Mouse (Mus musculus) CD4-positive naive resting alpha-beta T cell, adult 76 days (primary cell): ENCODE results near the gene Iyd. TPM values are rescaled to one million over a fixed set of nuclear protein-coding genes. Genes with fewer than 3 reads are reported as not detected.

Experiments used
- total RNA-seq: library from RNA; stranded (reverse); gene quantifications from one replicate; pipeline ENCODE4 v1.2.4, GENCODE M21; 2023

Iyd gene
- total RNA-seq: not detected

DNA sequence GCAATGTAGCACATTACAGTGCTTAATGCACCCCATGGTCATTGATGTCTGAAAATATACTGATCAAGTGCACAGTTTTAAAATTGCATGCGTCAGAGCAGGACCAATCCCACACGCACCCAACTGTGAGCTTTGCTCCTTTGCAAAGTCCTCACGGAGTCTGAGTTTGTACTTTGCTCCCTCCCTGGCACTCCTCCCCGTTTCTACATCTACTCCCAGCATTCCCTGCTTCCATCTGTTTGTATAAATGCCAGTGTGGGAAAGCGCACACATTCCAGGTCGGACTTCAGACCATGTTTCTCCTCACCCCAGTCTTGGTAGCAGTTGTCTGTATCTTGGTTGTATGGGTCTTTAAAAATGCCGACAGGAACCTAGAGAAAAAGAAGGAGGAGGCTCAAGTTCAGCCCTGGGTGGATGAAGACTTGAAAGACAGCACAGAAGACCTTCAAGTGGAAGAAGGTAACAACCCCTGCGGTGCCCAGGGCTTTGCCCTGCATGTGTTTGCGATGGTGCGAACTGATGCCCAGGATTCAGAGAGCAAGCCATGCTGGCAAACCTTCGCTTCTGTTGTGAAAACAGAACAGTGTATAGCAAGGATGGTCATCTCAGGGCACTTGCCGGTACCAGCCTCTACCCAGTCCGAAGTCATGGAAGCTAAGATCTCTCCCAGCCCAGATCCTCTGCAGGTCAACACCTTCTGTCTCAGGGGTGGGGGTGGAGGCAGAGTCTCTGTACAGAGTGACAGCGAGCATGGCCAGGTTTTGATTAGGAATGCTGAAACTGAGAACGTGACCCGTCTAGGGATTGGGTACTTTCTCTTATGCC is at the start of gene Iyd:
TSS of gene Iyd (plus strand) at position 238 of the 825 bp plus-strand sequence.

Other genes starting within 250 kb of the Iyd start
- gene Ppp1r14c, start 174.2 kb upstream of the Iyd start, total RNA-seq: not detected
- not detected for gene Plekhg1, start 200.1 kb downstream of the Iyd start, total RNA-seq